Mouse (Mus musculus): ENCODE results near the gene Mtif3. TPM values are rescaled to one million over a fixed set of nuclear protein-coding genes. Genes with fewer than 3 reads are reported as not detected.
"Not testable (repeated sequence)": the region's sequence is repeated elsewhere in the genome, so short reads cannot be mapped to it uniquely, and the experiment has no call there.

Mtif3 gene
- total RNA-seq, 2 experiments from 2014 or later: 16.0 to 16.6 TPM

- DNase-seq: no peak
- intact Hi-C loops (cut with DNase I): loop anchor here (10.0 kb wide), 1 partner anchor 305 kb away; no protein-coding TSS in a partner anchor
Observed at GRCm38 (mm10) chr5:146919874-146920273, 43.7 kb downstream of the Mtif3 start.

DNA sequence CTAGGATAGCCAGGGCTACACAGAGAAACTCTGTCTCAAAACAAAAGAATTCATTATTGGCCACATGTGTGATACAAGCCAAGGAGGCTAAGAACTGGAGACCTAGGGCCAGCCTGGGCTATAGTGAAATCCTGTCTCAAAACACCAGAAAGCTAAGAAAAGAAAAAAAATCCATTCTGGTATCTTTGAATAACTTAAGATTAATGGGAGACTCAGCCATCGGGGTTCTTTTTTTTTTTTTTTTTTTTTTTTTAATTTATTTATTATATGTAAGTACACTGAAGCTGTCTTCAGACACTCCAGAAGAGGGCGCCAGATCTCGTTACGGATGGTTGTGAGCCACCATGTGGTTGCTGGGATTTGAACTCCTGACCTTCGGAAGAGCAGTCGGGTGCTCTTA lies 46.2 kb downstream of the Mtif3 start:
- not testable (repeated sequence) for DNase-seq
- intact Hi-C loops (cut with DNase I): loop anchor here (10.0 kb wide), 1 partner anchor 307 kb away; no protein-coding TSS in a partner anchor

DNA sequence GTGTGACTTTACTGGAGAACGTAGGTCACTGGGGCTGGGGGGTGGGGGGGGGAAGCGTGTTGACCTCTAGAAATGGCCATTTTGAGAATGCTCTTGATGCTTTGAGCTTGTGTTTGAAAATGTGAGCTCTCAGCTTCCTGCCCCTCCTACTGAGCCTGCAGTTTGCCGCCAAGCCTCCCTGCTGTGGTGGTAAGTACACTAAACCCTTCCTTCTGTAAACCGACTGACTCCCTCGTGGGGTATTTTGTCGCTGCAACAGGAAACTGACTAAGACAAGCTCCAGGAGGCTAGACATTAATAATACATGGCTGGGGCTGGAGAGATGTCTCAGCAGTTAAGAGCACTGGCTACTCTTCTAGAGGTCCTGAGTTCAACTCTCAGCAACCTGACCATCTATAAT lies 46.8 kb downstream of the Mtif3 start:
- intact Hi-C loops (cut with DNase I): loop anchor here (10.0 kb wide), 1 partner anchor 308 kb away; no protein-coding TSS in a partner anchor
- no peak for DNase-seq

- intact Hi-C loops (cut with DNase I): loop anchor here (10.0 kb wide), 1 partner anchor 309 kb away; no protein-coding TSS in a partner anchor
- DNase-seq: no peak
Observed at GRCm38 (mm10) chr5:146916273-146916672, 47.3 kb downstream of the Mtif3 start.

- intact Hi-C loops (cut with DNase I): loop anchor here (2.0 to 10.0 kb wide), 2 partner anchors 311 to 405 kb away; no protein-coding TSS in a partner anchor
Observed at GRCm38 (mm10) chr5:146914088-146914766, 49.4 kb downstream of the Mtif3 start.

GRCm38 (mm10) chr5:146913355-146913754 lies 50.2 kb downstream of the Mtif3 start:
- DNase-seq: no peak
- intact Hi-C loops (cut with DNase I): loop anchor here (10.0 kb wide), 1 partner anchor 311 kb away; no protein-coding TSS in a partner anchor

More at GRCm38 (mm10) chr5:146914088-146914766, 49.4 kb downstream of the Mtif3 start:
- DNase-seq: peak; percentile 80

GRCm38 (mm10) chr5:146912206-146912605 lies 51.4 kb downstream of the Mtif3 start:
- intact Hi-C loops (cut with DNase I): loop anchor here (10.0 kb wide), 1 partner anchor 313 kb away; no protein-coding TSS in a partner anchor
- DNase-seq: no peak

GRCm38 (mm10) chr5:146908629-146909028 lies 55.0 kb downstream of the Mtif3 start:
- intact Hi-C loops (cut with DNase I): no loop called here
- DNase-seq: no peak

GRCm38 (mm10) chr5:146907533-146907932 lies 56.1 kb downstream of the Mtif3 start:
- intact Hi-C loops (cut with DNase I): no loop called here
- no peak for DNase-seq

GRCm38 (mm10) chr5:146905486-146906172 lies 58.0 kb downstream of the Mtif3 start:
- peak; percentile 81 for DNase-seq
- intact Hi-C loops (cut with DNase I): no loop called here

DNA sequence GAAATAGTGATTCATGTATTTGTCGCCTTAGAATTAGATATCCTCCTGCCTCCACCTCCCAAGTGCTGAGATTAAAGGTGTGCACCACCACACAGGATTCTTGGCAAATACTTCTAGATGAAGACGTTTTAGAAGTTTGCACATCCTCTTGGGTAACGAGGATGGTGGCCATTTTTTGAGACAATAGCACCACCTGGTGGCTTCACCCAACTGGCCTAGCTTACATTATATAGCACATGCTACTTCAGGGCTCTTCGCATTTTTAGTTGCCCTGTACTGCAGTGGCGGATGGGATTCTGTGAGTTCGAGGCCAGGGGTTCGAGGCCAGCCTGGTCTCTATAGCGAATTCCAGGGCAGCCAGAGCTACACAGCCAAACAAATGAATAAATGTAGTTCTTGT lies 59.2 kb downstream of the Mtif3 start:
- peak; percentile 79 for DNase-seq
- intact Hi-C loops (cut with DNase I): loop anchor here (1.0 kb wide), 1 partner anchor 198 kb away; no protein-coding TSS in a partner anchor

Other genes starting within 250 kb of the Mtif3 start
- 10 to 100 TPM; 49.0 to 53.9 TPM for gene Usp12, start 168.8 kb downstream of the Mtif3 start, total RNA-seq (2021)
- gene Rpl21, start 130.9 kb downstream of the Mtif3 start, total RNA-seq (2021): 100 to 1,000 TPM; 211 to 238 TPM
- gene Rasl11a, start 118.7 kb downstream of the Mtif3 start, total RNA-seq (2021): 10 to 100 TPM; 10.0 to 10.6 TPM
- gene Gtf3a, start 15.1 kb downstream of the Mtif3 start, total RNA-seq (2021): 10 to 100 TPM; 43.5 to 49.4 TPM
- gene Lnx2, start 112.8 kb upstream of the Mtif3 start, total RNA-seq (2021): 10 to 100 TPM in 1 of 2 experiments, 1 to 10 TPM in 1; 9.7 to 10.7 TPM
- gene Polr1d, start 113.2 kb upstream of the Mtif3 start, total RNA-seq (2021): 10 to 100 TPM; 93.0 to 96.0 TPM
- 1 to 10 TPM; 1.3 to 1.8 TPM for gene Gsx1, start 224.9 kb upstream of the Mtif3 start, total RNA-seq (2021)